Mouse (Mus musculus) limb, embryonic 13.5 days (tissue): ENCODE results near the gene Cacna1i. TPM values are rescaled to one million over a fixed set of nuclear protein-coding genes. Genes with fewer than 3 reads are reported as not detected.

Experiments
- ATAC-seq: fragments of 200-750 bp; cut with Nextera tagmentation; 2 replicates; pipeline ENCODE4 v1.8.0; 2017; ENCODE audit warnings: low read depth, moderate number of reproducible peaks, moderate TSS enrichment; ENCODE audit not compliant: low FRiP score
- H3K27ac ChIP-seq: fragments of 300-500 bp; sonication (generic); 2 replicates; pipeline ENCODE4 v1.5.1; 2015; ENCODE audit warnings: inconsistent platforms, mild to moderate bottlenecking, moderate library complexity
- H3K27me3 ChIP-seq: fragments of 300-500 bp; sonication (generic); 2 replicates; pipeline ENCODE4 v1.6.1; 2015; ENCODE audit warnings: mild to moderate bottlenecking, inconsistent platforms
- H3K36me3 ChIP-seq: fragments of 300-500 bp; sonication (generic); 2 replicates; pipeline ENCODE4 v1.6.1; 2015; ENCODE audit warnings: inconsistent platforms, mild to moderate bottlenecking, moderate library complexity
- H3K4me1 ChIP-seq: fragments of 300-500 bp; sonication (generic); 2 replicates; pipeline ENCODE4 v1.6.1; 2015; ENCODE audit warnings: inconsistent platforms
- H3K4me2 ChIP-seq: fragments of 300-500 bp; sonication (generic); replicated peaks from 2 replicates; pipeline ENCODE4 v1.6.1; 2015; ENCODE audit warnings: inconsistent platforms, mild to moderate bottlenecking, moderate library complexity
- H3K4me3 ChIP-seq: fragments of 300-500 bp; sonication (generic); 2 replicates; pipeline ENCODE4 v1.5.1; 2015; ENCODE audit warnings: moderate library complexity, mild to moderate bottlenecking, inconsistent platforms
- H3K9ac ChIP-seq: fragments of 300-500 bp; sonication (generic); 2 replicates; pipeline ENCODE4 v1.6.1; 2015; ENCODE audit warnings: mild to moderate bottlenecking, inconsistent platforms
- H3K9me3 ChIP-seq: fragments of 300-500 bp; sonication (generic); 2 replicates; pipeline ENCODE4 v1.6.1; 2016; ENCODE audit warnings: inconsistent platforms
- WGBS: fragments of 180-500 bp; shearing (Covaris S2); methylation state at CpG from one replicate; pipeline ENCODE4 v1.1.7; 2015; 5-methylcytosine and 5-hydroxymethylcytosine counted together
- polyA plus RNA-seq: library from polyadenylated mRNA; unstranded; fragments of >200 nt; fragmentation: Nextera tagmentation; extraction: Ambion mirVana; gene quantifications from 2 replicates; pipeline ENCODE4 v1.2.1, GENCODE M21; 2015

The Cacna1i gene
- polyA plus RNA-seq, 1 experiment from 2014 or later: 0.03 TPM

DNA sequence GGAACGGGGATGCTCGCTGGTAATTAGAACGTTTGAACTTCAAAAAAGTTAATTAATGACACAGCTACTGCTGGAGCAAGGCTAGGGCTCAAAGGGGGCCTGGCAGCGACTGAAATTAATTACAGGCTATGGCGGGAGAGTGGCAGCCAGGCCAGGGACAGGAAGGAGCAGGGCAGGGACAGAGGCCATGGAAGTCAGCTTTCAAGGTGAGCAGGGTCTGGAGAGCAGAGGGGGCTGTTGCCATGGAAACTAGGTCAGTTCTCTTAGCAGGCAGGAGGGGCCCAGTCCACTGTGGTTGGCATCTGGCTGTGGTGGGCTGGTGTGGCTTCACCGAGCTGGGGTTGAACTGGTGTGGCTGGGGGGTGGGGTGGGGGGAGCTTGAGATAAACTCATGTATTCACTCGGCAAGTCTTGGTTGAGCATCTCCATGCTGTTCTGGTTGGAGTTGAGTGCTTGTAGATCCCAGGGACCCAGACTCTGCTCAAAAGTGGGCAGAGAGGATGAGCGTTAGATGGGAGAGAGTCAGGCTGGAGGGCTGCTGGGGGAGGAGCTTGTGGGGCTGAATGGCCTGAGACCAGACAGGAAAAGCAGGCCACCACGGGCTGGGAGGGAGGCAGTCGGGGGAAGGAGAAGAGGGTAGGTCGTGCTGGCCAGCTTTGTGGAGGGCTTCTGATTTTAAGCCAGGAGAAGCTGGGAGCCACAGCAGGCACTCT is 31.7 kb downstream of the Cacna1i start:
- Histone ChIP-seq H3K36me3 (no peaks in the 10 kb centered on the region), H3K27ac (no peak overlapping the region), H3K27me3 (no peaks in the 10 kb centered on the region), H3K4me2 (no peak overlapping the region), H3K9ac (no peak overlapping the region), H3K4me1 (peaks cover 11% of the 10 kb centered on the region), H3K9me3 (no peaks in the 10 kb centered on the region; the same call in 1 of the 2 replicates), H3K4me3 (no peak overlapping the region)
- ATAC-seq: no peak
- 7% methylated on average over 11 of the region's 11 CpGs for WGBS

DNA sequence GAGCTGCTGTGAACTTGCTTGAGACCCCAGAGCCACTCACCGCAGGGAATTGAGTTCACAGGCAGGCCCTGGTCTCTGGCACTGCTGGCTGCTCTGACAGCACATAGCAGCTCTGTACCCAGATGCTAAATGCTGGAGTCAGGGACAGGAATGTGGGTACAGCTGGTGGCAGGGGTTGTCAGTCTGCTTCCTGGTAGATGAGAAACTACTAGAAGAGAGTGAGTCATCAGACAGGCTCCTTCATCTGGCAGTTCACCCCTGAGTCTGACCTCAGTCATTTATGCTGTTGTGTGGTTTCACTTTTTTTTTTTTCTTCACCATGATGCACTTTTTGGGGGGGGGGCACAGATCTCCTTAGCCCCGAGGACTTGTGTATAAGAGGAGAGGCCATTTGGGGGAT is 32.3 kb downstream of the Cacna1i start:
- no peak overlapping the region for H3K4me2 ChIP-seq
- no peaks in the 10 kb centered on the region for H3K27me3 ChIP-seq
- no peak overlapping the region for H3K27ac ChIP-seq
- H3K4me1 ChIP-seq: peaks cover 11% of the 10 kb centered on the region
- no peak for ATAC-seq
- H3K4me3 ChIP-seq: no peak overlapping the region
- H3K9ac ChIP-seq: no peak overlapping the region
- no peaks in the 10 kb centered on the region for H3K9me3 ChIP-seq
- 36% methylated on average over 2 of the region's 2 CpGs for WGBS
- no peaks in the 10 kb centered on the region for H3K36me3 ChIP-seq

- H3K27ac ChIP-seq: no peak overlapping the region
- H3K4me3 ChIP-seq: no peak overlapping the region
- no peaks in the 10 kb centered on the region for H3K9me3 ChIP-seq
- no peak overlapping the region for H3K4me2 ChIP-seq
- peaks cover 11% of the 10 kb centered on the region for H3K4me1 ChIP-seq
- no peaks in the 10 kb centered on the region for H3K36me3 ChIP-seq
- H3K27me3 ChIP-seq: no peaks in the 10 kb centered on the region; the same call in 1 of the 2 replicates
- no peak overlapping the region for H3K9ac ChIP-seq
- no peak for ATAC-seq
- 80% methylated on average over 6 of the region's 6 CpGs for WGBS
These were observed 32.9 kb downstream of the Cacna1i start for GRCm38 (mm10) chr15:80319921-80320320.

DNA sequence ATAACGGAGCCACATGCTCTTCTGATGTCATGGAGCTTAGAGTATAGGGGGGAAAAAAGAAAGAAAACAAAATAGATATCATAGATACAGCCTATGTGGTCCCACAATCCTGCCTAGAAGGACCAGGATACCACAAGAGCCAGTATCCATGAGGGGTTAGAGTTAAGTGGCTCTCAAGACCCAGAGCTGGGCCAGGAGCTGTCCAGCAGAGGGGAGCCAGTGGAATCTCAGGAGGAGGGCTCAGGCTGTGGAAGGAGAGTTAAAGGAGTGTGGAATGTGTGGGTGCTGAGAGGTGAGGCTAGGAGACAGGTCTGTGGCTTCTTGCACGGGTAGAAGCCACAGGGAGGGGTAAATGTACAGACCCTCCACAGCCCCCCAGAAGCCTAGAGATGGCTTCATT is 38.2 kb downstream of the Cacna1i start:
- Histone ChIP-seq H3K9ac (no peak overlapping the region), H3K4me1 (no peaks in the 10 kb centered on the region), H3K4me3 (no peak overlapping the region), H3K4me2 (no peak overlapping the region), H3K36me3 (no peaks in the 10 kb centered on the region), H3K9me3 (no peaks in the 10 kb centered on the region), H3K27me3 (peaks cover 3% of the 10 kb centered on the region; the same call in 1 of the 2 replicates), H3K27ac (no peak overlapping the region)
- 66% methylated on average over 2 of the region's 2 CpGs for WGBS
- no peak for ATAC-seq

GRCm38 (mm10) chr15:80325756-80326155 is 38.7 kb downstream of the Cacna1i start:
- H3K4me2 ChIP-seq: no peak overlapping the region
- 76% methylated on average over 9 of the region's 9 CpGs for WGBS
- no peak for ATAC-seq

GRCm38 (mm10) chr15:80326947-80327346 is 39.9 kb downstream of the Cacna1i start:
- H3K36me3 ChIP-seq: no peaks in the 10 kb centered on the region
- no peak overlapping the region for H3K27ac ChIP-seq
- no peaks in the 10 kb centered on the region for H3K4me1 ChIP-seq
- no peak overlapping the region for H3K4me2 ChIP-seq
- 77% methylated on average over 4 of the region's 4 CpGs for WGBS
- H3K4me3 ChIP-seq: no peak overlapping the region
- no peaks in the 10 kb centered on the region for H3K9me3 ChIP-seq
- no peak overlapping the region for H3K9ac ChIP-seq
- H3K27me3 ChIP-seq: peaks cover 3% of the 10 kb centered on the region; the same call in 1 of the 2 replicates
- ATAC-seq: no peak

More at GRCm38 (mm10) chr15:80325756-80326155, 38.7 kb downstream of the Cacna1i start:
- H3K27me3 ChIP-seq: peaks cover 3% of the 10 kb centered on the region; the same call in 1 of the 2 replicates
- H3K4me1 ChIP-seq: no peaks in the 10 kb centered on the region
- H3K9ac ChIP-seq: no peak overlapping the region
- H3K4me3 ChIP-seq: no peak overlapping the region
- no peaks in the 10 kb centered on the region for H3K9me3 ChIP-seq
- H3K36me3 ChIP-seq: no peaks in the 10 kb centered on the region
- H3K27ac ChIP-seq: no peak overlapping the region

GRCm38 (mm10) chr15:80327743-80328540 is 40.9 kb downstream of the Cacna1i start:
- Histone ChIP-seq H3K27me3 (peaks cover 3% of the 10 kb centered on the region; the same call in 1 of the 2 replicates), H3K4me2 (no peak overlapping the region), H3K27ac (no peak overlapping the region), H3K4me1 (no peaks in the 10 kb centered on the region), H3K9me3 (no peaks in the 10 kb centered on the region), H3K4me3 (no peak overlapping the region), H3K9ac (no peak overlapping the region), H3K36me3 (no peaks in the 10 kb centered on the region)
- ATAC-seq: no peak
- 82% methylated on average over 13 of the region's 13 CpGs for WGBS

- Histone ChIP-seq H3K27me3 (peaks cover 3% of the 10 kb centered on the region; the same call in 1 of the 2 replicates), H3K36me3 (no peaks in the 10 kb centered on the region), H3K4me2 (no peak overlapping the region), H3K9me3 (no peaks in the 10 kb centered on the region), H3K4me1 (no peaks in the 10 kb centered on the region), H3K4me3 (no peak overlapping the region), H3K27ac (no peak overlapping the region), H3K9ac (no peak overlapping the region)
- 51% methylated on average over 3 of the region's 3 CpGs for WGBS
- no peak for ATAC-seq
These were observed 43.2 kb downstream of the Cacna1i start for GRCm38 (mm10) chr15:80330276-80330675.

DNA sequence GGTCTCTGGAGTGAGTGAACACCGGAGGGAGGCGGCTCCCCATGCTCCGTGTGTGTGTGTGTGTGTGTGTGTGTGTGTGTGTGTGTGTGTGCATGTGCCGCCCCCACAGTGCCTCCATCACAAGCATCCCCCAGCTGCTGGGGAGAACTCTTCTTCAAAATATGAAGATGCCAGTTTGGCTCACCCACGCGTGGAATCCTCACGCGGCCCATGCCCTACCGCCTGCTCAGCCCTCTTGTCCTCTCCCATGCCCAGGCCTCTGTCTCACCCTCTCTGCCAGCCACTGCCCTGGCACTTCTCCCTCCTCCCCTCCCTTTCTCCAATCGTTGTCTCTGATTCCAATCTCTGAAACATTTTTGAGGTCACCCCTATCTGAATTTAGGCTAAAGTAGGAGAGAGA is 47.7 kb downstream of the Cacna1i start:
- WGBS: 76% methylated on average over 10 of the region's 10 CpGs
- Histone ChIP-seq H3K4me3 (no peak overlapping the region), H3K9me3 (no peaks in the 10 kb centered on the region), H3K27me3 (no peaks in the 10 kb centered on the region), H3K9ac (no peak overlapping the region), H3K27ac (no peak overlapping the region), H3K4me2 (no peak overlapping the region), H3K36me3 (no peaks in the 10 kb centered on the region), H3K4me1 (no peaks in the 10 kb centered on the region)
- ATAC-seq: no peak

DNA sequence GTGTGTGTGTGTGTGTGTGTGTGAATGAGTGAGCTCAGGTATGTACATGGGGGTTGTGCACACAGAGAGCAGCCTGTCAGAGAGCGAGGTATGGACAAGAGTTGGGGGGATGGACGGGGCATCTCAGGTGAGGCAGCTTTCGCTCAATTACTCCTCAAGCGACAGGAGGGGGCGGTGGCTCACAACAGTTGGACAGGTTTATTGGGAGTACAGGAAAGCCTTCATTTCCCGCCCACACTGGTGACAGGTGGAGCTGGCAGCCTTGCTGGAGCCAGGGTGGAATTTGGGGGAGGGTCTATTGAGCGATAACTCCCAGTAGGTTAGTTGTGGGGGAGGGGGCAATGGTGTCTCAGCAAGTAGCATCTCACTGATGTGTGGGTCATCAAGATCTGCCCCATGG is 48.2 kb downstream of the Cacna1i start:
- WGBS: 48% methylated on average over 7 of the region's 7 CpGs
- no peak for ATAC-seq

DNA sequence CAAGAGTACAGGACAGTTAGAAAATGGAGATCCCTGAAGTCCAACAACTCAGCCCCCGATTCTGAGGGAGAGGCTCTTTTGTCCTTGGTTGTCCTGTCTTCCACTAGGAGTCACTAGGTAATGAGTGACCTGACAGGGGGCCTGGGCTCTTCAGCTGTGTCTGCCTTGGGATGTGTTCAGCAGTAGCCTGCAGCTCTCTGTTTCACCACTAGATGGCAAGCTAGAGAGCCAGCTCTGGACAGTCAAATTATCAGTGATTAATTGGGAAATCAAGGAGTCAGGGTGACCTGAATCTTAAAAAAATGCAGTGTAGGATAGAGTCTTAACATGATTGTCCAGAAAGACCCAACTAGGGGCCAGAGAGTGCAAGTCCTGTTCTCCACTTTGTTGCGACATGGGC is 53.3 kb downstream of the Cacna1i start:
- ATAC-seq: no peak

More for the DNA sequence above, 48.2 kb downstream of the Cacna1i start:
- H3K9ac ChIP-seq: no peak overlapping the region
- no peaks in the 10 kb centered on the region for H3K9me3 ChIP-seq
- no peak overlapping the region for H3K27ac ChIP-seq
- no peak overlapping the region for H3K4me2 ChIP-seq
- H3K36me3 ChIP-seq: no peaks in the 10 kb centered on the region
- no peaks in the 10 kb centered on the region for H3K4me1 ChIP-seq
- no peaks in the 10 kb centered on the region for H3K27me3 ChIP-seq
- H3K4me3 ChIP-seq: no peak overlapping the region

GRCm38 (mm10) chr15:80342394-80342793 is 55.4 kb downstream of the Cacna1i start:
- H3K27me3 ChIP-seq: no peaks in the 10 kb centered on the region
- 76% methylated on average over 4 of the region's 4 CpGs for whole genome bisulfite sequencing
- no peaks in the 10 kb centered on the region for H3K9me3 ChIP-seq
- H3K9ac ChIP-seq: no peak overlapping the region
- H3K27ac ChIP-seq: no peak overlapping the region
- H3K4me1 ChIP-seq: peaks cover 6% of the 10 kb centered on the region; the same call in 1 of the 2 replicates
- H3K4me2 ChIP-seq: no peak overlapping the region
- H3K36me3 ChIP-seq: no peaks in the 10 kb centered on the region
- no peak for ATAC-seq
- H3K4me3 ChIP-seq: no peak overlapping the region

More for the DNA sequence above, 53.3 kb downstream of the Cacna1i start:
- Histone ChIP-seq H3K36me3 (no peaks in the 10 kb centered on the region), H3K4me2 (no peak overlapping the region), H3K4me3 (no peak overlapping the region), H3K27ac (no peak overlapping the region), H3K27me3 (no peaks in the 10 kb centered on the region), H3K9me3 (no peaks in the 10 kb centered on the region), H3K9ac (no peak overlapping the region), H3K4me1 (no peaks in the 10 kb centered on the region)
- WGBS: 78% methylated on average over 2 of the region's 2 CpGs
